Mouse (Mus musculus) testis, adult 2 months (tissue): Measurements from ENCODE around the gene Card10.

Experiments used
- CTCF ChIP-seq: fragments of 200-500 bp; IDR thresholded peaks from 2 replicates; pipeline ENCODE4 v1.5.1; 2012; ENCODE audit warnings: low read depth, mild to moderate bottlenecking, inconsistent platforms, low read length, moderate library complexity; ENCODE audit not compliant: control insufficient read depth, insufficient read depth, insufficient replicate concordance
- POLR2A ChIP-seq: fragments of 200-500 bp; IDR thresholded peaks from 2 replicates; pipeline ENCODE4 v1.6.1; 2012; ENCODE audit warnings: low read depth, mild to moderate bottlenecking, inconsistent platforms, low read length, moderate library complexity; ENCODE audit not compliant: control insufficient read depth

GRCm38 (mm10) chr15:78809739-78810138 lies 6.9 kb upstream of the Card10 start:
- TF ChIP-seq POLR2A: no peak
- TF ChIP-seq CTCF: no peak
